Mouse (Mus musculus): ENCODE measurements around the gene Lgals1. TPM values are rescaled to one million over a fixed set of nuclear protein-coding genes. Genes with fewer than 3 reads are reported as not detected.
A peak's percentile ranks its signal among the peaks of the same experiment; 100 is the strongest.

Lgals1 gene
- polyA plus RNA-seq, 1 experiment: 42.9 TPM

- H3K4me3 ChIP-seq (ENCODE audit: insufficient read depth, low read length): no peak overlapping the region
- H3K27ac ChIP-seq (ENCODE audit: insufficient read depth, low read length): no peak overlapping the region
- peaks cover 6% of the 10 kb centered on the region for H3K4me1 ChIP-seq (ENCODE audit: control insufficient read depth, insufficient read depth, low read length)
- TF ChIP-seq POLR2A (IDR thresholded peaks at IDR 0.05; ENCODE audit: extremely low read depth, insufficient read depth, low read length) (no peak), CTCF (IDR thresholded peaks at IDR 0.05; ENCODE audit: extremely low read depth, insufficient read depth, low read length) (no peak)
Observed at GRCm38 (mm10) chr15:78918126-78918525, 8.4 kb upstream of the Lgals1 start.

GRCm38 (mm10) chr15:78919914-78920313 is 6.6 kb upstream of the Lgals1 start:
- TF ChIP-seq CTCF (IDR thresholded peaks at IDR 0.05; ENCODE audit: extremely low read depth, insufficient read depth, low read length) (no peak), POLR2A (IDR thresholded peaks at IDR 0.05; ENCODE audit: extremely low read depth, insufficient read depth, low read length) (no peak)
- peaks cover 6% of the 10 kb centered on the region for H3K4me1 ChIP-seq (ENCODE audit: control insufficient read depth, insufficient read depth, low read length)

GRCm38 (mm10) chr15:78922700-78923099 is 3.8 kb upstream of the Lgals1 start:
- Histone ChIP-seq H3K27ac (ENCODE audit: insufficient read depth, low read length) (no peak overlapping the region), H3K4me1 (ENCODE audit: control insufficient read depth, insufficient read depth, low read length) (peaks cover under 1% of the 10 kb centered on the region), H3K4me3 (ENCODE audit: insufficient read depth, low read length) (no peak overlapping the region)
- TF ChIP-seq CTCF (IDR thresholded peaks at IDR 0.05; ENCODE audit: extremely low read depth, insufficient read depth, low read length) (no peak), POLR2A (IDR thresholded peaks at IDR 0.05; ENCODE audit: extremely low read depth, insufficient read depth, low read length) (no peak)

More at GRCm38 (mm10) chr15:78919914-78920313, 6.6 kb upstream of the Lgals1 start:
- no peak overlapping the region for H3K4me3 ChIP-seq (ENCODE audit: insufficient read depth, low read length)
- H3K27ac ChIP-seq (ENCODE audit: insufficient read depth, low read length): no peak overlapping the region

- H3K4me3 ChIP-seq (ENCODE audit: insufficient read depth, low read length): no peak overlapping the region
- H3K27ac ChIP-seq (ENCODE audit: insufficient read depth, low read length): no peak overlapping the region
- H3K4me1 ChIP-seq (ENCODE audit: control insufficient read depth, insufficient read depth, low read length): peaks cover 4% of the 10 kb centered on the region
- TF ChIP-seq CTCF (IDR thresholded peaks at IDR 0.05; ENCODE audit: extremely low read depth, insufficient read depth, low read length) (no peak), POLR2A (IDR thresholded peaks at IDR 0.05; ENCODE audit: extremely low read depth, insufficient read depth, low read length) (no peak)
Observed at GRCm38 (mm10) chr15:78923585-78923984, 2.9 kb upstream of the Lgals1 start.

GRCm38 (mm10) chr15:78925129-78925528 is 1.4 kb upstream of the Lgals1 start:
- TF ChIP-seq POLR2A (IDR thresholded peaks at IDR 0.05; ENCODE audit: extremely low read depth, insufficient read depth, low read length) (no peak), CTCF (IDR thresholded peaks at IDR 0.05; ENCODE audit: extremely low read depth, insufficient read depth, low read length) (no peak)
- H3K4me1 ChIP-seq (ENCODE audit: control insufficient read depth, insufficient read depth, low read length): peaks cover 4% of the 10 kb centered on the region
- H3K4me3 ChIP-seq (ENCODE audit: insufficient read depth, low read length): no peak overlapping the region
- H3K27ac ChIP-seq (ENCODE audit: insufficient read depth, low read length): no peak overlapping the region

GRCm38 (mm10) chr15:78927021-78927787 is 679 bp downstream of the Lgals1 start:
- TF ChIP-seq CTCF (IDR thresholded peaks at IDR 0.05; ENCODE audit: extremely low read depth, insufficient read depth, low read length) (no peak), POLR2A (IDR thresholded peaks at IDR 0.05; ENCODE audit: extremely low read depth, insufficient read depth, low read length) (no peak)
- H3K4me1 ChIP-seq (ENCODE audit: control insufficient read depth, insufficient read depth, low read length): peaks cover 4% of the 10 kb centered on the region
- H3K27ac ChIP-seq (ENCODE audit: insufficient read depth, low read length): no peak overlapping the region
- H3K4me3 ChIP-seq (ENCODE audit: insufficient read depth, low read length): peak overlapping the region; percentile 21; the same call in 1 of the 2 replicates

GRCm38 (mm10) chr15:78927788-78928457 is 1.4 kb downstream of the Lgals1 start:
- Histone ChIP-seq H3K27ac (ENCODE audit: insufficient read depth, low read length) (no peak overlapping the region), H3K4me1 (ENCODE audit: control insufficient read depth, insufficient read depth, low read length) (peaks cover 4% of the 10 kb centered on the region), H3K4me3 (ENCODE audit: insufficient read depth, low read length) (peak overlapping the region; percentile 21)
- TF ChIP-seq POLR2A (IDR thresholded peaks at IDR 0.05; ENCODE audit: extremely low read depth, insufficient read depth, low read length) (no peak), CTCF (IDR thresholded peaks at IDR 0.05; ENCODE audit: extremely low read depth, insufficient read depth, low read length) (no peak)

- Histone ChIP-seq H3K27ac (ENCODE audit: insufficient read depth, low read length) (no peak overlapping the region), H3K4me1 (ENCODE audit: control insufficient read depth, insufficient read depth, low read length) (peaks cover 4% of the 10 kb centered on the region), H3K4me3 (ENCODE audit: insufficient read depth, low read length) (no peak overlapping the region; the same call in 1 of the 2 replicates)
- TF ChIP-seq CTCF (IDR thresholded peaks at IDR 0.05; ENCODE audit: extremely low read depth, insufficient read depth, low read length): no peak
- no peak for TF ChIP-seq POLR2A (IDR thresholded peaks at IDR 0.05; ENCODE audit: extremely low read depth, insufficient read depth, low read length)
Observed at GRCm38 (mm10) chr15:78928539-78928938, 2.0 kb downstream of the Lgals1 start.

- no peak overlapping the region for H3K27ac ChIP-seq (ENCODE audit: insufficient read depth, low read length)
- H3K4me1 ChIP-seq (ENCODE audit: control insufficient read depth, insufficient read depth, low read length): peaks cover 4% of the 10 kb centered on the region
- no peak overlapping the region for H3K4me3 ChIP-seq (ENCODE audit: insufficient read depth, low read length)
- no peak for TF ChIP-seq POLR2A (IDR thresholded peaks at IDR 0.05; ENCODE audit: extremely low read depth, insufficient read depth, low read length)
- TF ChIP-seq CTCF (IDR thresholded peaks at IDR 0.05; ENCODE audit: extremely low read depth, insufficient read depth, low read length): no peak
Observed at GRCm38 (mm10) chr15:78930192-78930706, 3.7 kb downstream of the Lgals1 start.

All from cortical plate, adult 2 months (tissue).